Mouse (Mus musculus) adrenal gland, postnatal 10 days (tissue): ENCODE data around the gene Nup50. TPM values are rescaled to one million over a fixed set of nuclear protein-coding genes. Genes with fewer than 3 reads are reported as not detected.
A peak's percentile ranks its signal among the peaks of the same experiment; 100 is the strongest.

Source experiments
- DNase-seq: peaks from one replicate; pipeline ENCODE4 v3.0.0; 2021; ENCODE audit warnings: mixed read lengths
- microRNA-seq: library from miRNA; unstranded; fragments of <30 nt; microRNA quantifications from one replicate; pipeline ENCODE4 v1.2.0, GENCODE M21; 2021
- total RNA-seq, 2 experiments: library from RNA; stranded (reverse); gene quantifications; 2 replicates each; pipeline ENCODE4 v1.2.3; 2021

Gene Nup50
- total RNA-seq, 2 experiments from 2014 or later, result 27.4 to 32.4 TPM

GRCm38 (mm10) chr15:84989098-84989497, 65.9 kb downstream of the Nup50 start:
- DNase-seq, result no peak

GRCm38 (mm10) chr15:84989771-84990170, 66.6 kb downstream of the Nup50 start:
- no peak for DNase-seq

Small RNA genes lying within 50 kb of the gene (microRNA-seq; reads per million reads assigned to microRNA genes)
- gene Mir1249, result 114 reads per million, percentile 45 among the genes with 10 or more reads in this experiment

Other genes starting within 250 kb of the Nup50 start
- 1 to 10 TPM; 1.1 to 1.2 TPM for gene Arhgap8, start 203.4 kb upstream of the Nup50 start, total RNA-seq
- 1 to 10 TPM; 1.3 to 2.5 TPM for gene Phf21b, start 67.4 kb upstream of the Nup50 start, total RNA-seq
- gene Gm29666, start 3.4 kb upstream of the Nup50 start, total RNA-seq, result under 1 TPM; 0.15 to 0.45 TPM
- gene 5031439G07Rik, start 65.1 kb downstream of the Nup50 start, total RNA-seq, result 10 to 100 TPM; 38.6 to 47.8 TPM
- gene Upk3a, start 93.7 kb downstream of the Nup50 start, total RNA-seq, result not detected
- 10 to 100 TPM; 14.6 to 15.5 TPM for gene Fam118a, start 105.5 kb downstream of the Nup50 start, total RNA-seq
- under 1 TPM; 0.27 to 0.33 TPM for gene Smc1b, start 208.6 kb downstream of the Nup50 start, total RNA-seq
- gene Ribc2, start 208.7 kb downstream of the Nup50 start, total RNA-seq, result not detected